Mouse (Mus musculus): Measurements from ENCODE around the gene Letm1.

The Letm1 gene

GRCm38 (mm10) chr5:33782345-33782998 lies at the start of gene Letm1:
Gene Letm1, minus strand, starts transcription at chr5:33782817.
- DNase-seq, result peak; percentile 93

DNA sequence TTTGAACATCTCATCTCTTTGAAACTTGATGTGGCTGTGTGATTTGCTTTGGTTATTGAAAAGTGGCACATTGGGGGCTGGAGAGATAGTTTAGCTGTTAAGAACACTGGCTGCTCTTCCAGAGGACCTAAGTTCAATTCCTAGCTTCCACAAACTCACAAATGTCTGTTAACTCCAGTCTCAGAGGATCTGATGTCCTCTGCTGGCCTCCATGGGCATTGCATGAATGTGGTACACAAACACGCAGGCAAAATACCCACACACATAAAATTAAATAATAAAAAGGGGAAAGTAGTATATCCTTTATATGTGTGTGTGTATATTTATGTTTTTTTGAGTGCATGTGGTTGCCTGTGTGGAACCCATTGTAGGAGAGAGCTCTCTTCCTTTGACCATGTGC lies 48.2 kb upstream of the Letm1 start:
- peak; percentile 5 for DNase-seq

DNA sequence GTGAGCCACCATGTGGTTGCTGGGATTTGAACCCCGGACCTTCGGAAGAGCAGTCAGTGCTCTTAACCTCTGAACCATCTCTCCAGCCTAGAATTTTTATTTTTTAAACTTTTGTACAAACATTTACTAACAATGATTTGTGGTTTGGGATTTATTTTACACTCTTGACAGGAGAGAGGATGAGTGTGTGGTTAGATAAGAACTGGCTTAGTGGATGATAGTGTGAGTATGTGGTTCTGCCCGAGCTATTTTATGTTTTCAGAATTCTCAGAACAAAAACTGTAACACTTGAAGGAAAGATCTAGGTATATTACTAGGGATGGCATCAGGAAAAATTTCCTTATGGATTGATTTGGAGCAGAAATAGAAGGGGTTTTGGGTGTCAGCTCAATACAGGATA lies 47.3 kb upstream of the Letm1 start:
- DNase-seq, result no peak

- no peak for DNase-seq
These were observed 45.5 kb upstream of the Letm1 start for GRCm38 (mm10) chr5:33828107-33828506.

DNA sequence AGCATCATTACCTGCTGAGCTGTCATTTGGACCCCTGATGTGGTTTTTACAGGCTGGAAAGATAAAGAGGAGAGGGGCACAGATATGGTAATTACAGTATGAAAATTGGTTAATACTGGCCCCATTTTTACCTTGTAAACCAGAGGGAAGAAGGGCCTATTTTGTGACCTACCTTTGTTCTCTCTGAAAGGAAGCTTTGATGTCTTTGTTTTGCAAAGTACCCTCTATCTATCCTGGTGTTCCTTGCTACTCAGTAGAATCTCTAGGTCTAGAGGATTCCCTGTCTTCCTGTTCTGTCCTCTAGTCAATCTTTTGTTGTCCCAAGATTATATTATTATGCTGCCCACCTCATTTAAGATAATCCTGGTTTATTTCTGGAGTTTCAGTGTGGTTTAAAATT lies 43.4 kb upstream of the Letm1 start:
- DNase-seq, result no peak

DNA sequence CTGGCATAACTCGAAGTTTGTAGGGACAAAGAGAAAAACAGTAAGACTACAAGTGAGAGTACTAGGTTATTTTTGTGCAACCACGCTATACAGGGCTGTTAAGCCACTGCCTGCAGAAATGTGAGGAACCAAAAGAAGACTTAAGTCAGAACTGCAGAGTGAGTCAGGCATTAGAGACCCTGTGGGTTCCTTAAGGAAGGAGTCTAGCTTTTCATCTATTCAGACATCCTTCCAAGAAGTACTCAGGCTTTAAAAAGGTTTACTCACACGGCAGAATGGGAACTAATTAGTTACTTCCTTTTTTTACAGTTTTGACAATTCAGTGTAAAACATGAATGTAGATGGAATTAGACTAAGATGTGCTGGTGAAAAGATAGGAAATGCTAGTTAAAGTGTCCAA lies 39.8 kb upstream of the Letm1 start:
- DNase-seq, result no peak

DNA sequence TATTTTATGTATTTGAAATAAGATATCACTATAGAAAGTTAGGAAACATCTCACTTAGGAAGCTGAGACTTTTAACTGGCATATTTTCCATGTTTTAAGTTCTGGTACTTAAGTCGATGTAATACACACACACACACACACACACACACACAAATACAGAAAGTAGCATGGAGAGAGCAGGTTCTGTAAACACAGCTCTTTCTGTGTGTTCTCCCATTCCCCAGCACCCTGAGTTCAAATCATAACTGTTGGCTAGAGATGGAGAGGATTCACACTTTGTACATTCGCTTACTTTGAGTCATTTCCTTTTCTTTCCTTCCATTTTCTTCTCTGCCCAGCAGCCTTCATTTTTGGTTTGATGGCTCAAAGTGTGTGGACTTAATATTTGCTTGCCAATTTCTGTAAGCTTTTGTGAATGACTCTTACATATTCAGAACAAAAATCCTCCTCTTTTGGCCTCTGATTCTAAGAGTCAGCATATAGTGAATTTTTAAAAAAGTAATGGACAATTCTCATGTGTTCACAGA lies 39.3 kb upstream of the Letm1 start:
- DNase-seq, result no peak

DNA sequence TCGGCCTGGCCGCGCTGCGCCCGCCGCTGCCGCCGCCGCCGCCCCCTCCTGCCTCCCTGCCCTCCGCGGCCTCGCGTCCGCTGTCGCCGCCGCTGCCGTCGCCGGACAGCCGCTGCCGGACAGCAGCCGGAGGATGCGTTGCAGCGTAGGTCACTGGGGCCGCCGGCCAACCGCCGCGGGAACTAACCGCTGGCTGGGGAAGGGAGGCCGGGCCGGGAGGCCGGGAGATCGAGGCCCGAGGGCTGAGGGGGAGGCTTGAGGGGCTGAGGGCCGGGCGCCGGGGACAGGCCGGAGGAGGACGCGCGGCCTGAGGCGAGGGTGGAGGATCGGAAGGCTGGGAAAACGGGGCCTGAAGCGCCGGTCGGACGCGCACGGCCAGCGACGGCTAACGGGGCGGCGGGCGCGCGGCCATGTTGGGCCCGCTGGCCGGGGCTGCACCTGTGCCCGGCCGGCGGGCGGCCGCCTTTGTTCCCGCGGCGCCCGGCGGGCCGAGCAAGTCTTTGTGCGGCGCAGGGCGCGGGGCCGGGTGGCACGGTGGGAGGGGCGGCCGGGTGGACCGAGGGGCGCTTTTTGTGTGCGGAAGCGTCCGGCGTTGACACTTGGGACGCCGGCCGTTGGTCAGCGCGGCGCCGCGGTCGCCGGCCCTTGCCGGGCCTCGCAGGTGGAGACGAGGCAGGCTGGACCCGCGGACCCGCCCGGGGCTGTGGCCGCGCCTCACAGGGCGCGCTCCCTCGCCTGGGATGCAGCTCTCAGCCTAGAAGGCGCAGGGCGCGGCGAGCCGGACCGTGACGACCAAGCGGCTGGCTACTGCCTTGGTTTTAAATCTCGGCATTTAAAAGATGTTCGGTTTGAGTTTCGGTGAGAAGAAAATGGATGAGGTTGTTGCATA lies 38.4 kb upstream of the Letm1 start:
- DNase-seq, result peak; percentile 63

DNA sequence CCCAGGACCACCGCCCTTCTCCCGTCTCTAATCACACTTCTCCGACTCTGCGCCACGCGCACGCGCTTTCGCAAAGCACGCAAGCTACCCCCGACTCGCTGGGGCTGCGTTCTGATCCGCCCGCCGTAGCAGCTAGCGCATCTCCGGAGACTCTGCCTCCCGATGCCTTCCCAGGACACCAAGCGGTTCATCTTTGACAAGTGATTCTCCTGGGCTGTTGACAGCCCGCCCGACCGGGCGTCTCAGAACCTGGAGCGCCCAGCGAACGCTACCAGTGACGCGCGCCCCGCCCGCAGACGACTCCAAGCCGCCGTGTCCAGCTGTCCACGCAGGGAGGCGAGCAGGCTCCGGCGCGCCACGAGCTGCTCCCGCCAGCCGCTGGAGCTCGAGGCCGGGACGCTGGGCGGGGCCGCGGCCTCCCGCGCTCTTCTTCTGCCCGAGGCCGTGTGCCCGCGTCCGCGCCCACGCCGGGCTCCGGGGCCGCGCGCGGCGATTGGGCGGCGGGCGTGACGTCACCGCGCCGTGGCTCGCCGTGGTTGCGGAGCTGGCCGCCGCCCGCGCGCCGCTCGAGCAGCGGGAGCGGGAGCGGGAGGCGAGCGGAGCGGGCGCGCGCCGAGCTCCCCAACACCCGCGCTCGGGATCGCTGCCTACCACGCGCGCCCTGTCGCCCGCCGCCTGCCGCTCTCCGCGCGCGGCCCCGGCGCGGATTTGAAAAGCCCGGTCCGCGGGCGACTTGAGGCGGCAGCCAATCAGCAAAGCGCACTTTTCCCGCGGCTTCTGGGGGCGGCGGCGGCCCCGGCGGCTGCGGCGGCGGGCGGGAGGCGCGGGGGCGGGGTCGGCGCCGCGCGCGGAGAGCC lies 37.5 kb upstream of the Letm1 start, which contains the start of gene Nsd2:
Gene Nsd2 (plus strand): TSS at position 850 of the 857 bp plus-strand sequence.
- peak; percentile 87 for DNase-seq

DNA sequence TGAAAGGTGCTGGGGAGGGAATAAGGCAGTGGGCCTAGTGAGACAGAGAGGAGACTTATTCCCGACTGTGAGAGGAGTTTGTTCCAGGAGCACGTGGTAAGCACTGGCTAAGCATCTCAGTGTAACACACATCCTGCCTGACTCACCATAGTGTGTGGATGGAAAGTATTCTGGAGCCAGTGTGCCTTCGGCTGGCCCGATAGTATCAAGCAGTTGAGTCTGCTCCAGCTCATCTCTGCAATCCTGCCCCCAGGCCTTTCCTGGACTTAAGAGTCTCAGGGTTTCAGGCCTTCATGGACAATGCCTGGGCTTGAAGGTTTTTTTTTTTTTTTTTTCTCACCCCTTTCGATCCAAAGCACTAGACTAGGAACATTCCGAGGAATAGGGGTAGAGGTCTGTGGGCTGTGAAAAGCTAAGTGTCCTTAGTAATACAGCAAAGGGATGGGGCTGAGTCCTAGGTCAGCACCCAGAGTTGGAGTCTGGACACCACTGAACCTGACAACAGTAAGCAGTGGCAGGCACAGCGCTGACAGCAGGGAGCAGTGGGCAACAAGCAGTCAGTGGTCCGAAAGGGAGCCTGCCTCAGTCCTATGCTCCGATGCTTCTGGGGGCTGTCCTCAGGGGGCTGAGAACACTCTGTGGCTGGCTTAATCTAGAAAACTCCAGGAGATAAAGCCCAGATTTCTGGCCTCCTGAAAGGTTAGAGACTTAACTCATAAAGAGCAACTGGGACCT lies 36.7 kb upstream of the Letm1 start:
- peak; percentile 7 for DNase-seq

GRCm38 (mm10) chr5:33818104-33818503 lies 35.5 kb upstream of the Letm1 start:
- no peak for DNase-seq

DNA sequence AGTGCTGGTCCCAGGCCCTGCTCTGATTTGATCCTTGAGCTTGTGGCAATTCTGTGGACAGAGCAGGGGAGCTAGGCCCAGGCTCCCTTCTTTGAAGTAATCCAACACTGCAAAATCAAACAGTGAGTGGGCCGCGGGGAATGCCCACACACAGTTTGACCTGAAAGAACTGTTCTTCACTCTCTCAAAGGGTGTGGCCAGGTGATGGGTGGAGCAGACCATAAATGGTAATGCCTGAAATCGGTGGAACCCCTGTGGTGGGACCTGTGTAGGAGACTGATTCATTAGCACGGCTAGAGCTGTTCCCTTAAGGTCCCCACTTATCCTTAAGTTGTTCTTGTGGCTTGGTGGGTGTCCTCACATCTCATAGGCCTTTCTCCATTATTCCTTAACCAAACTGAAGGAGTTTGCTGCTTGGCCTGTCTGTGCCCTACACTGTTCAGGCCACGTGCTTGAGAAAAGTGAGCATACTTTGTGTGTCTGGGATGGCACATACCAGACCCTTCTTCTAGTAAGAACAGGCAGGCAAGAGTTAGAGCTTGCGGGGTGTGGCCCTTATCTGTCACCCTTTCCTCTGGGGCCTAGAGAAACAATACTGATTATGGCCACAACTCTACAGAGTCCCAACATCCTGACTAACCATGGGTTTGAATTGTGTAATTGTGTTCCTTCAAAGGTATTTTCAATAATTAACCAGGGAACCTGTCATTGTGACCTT lies 33.5 kb upstream of the Letm1 start:
- DNase-seq, result no peak

DNA sequence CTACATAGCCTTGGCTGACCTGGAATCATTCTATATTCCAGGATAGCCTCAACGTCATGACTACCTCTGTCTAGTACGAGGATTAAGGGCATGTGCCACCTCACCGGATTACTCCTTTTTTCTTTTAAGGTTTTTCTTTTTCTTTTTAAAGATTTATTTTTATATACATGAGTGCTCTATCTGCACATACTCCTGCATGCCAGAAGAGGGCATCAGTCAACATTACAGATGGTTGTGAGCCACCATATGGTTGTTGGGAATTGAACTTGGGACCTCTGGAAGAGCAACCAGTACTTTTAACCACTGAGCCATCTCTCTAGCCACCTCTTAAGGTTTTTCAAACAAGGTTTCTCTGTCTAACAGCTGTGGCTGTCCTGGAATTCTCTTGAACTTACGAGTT lies 28.9 kb upstream of the Letm1 start:
- no peak for DNase-seq

GRCm38 (mm10) chr5:33803337-33803736 lies 20.7 kb upstream of the Letm1 start:
- no peak for DNase-seq

- DNase-seq, result no peak
These were observed 9.5 kb upstream of the Letm1 start for GRCm38 (mm10) chr5:33791912-33792643.

GRCm38 (mm10) chr5:33782999-33783390 lies 378 bp upstream of the Letm1 start:
- no peak for DNase-seq

GRCm38 (mm10) chr5:33781964-33782344 lies 663 bp downstream of the Letm1 start:
- no peak for DNase-seq

DNA sequence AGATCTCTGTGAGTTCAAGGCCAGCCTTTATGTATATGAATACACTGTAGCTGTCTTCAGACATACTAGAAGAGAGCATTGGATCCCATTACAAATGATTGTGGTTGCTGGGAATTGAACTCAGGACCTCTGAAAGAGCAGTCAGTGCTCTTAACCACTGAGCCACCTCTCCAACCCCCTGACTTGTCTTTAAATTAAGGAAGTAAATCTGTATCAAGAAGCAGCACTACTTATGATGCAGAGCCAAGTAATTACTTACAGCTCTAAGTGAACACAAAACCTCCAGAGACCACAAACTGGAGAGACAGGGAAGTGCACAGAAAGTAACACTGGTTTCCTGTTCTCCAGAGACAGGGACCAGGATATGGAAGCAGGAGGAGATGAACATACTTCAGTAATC lies 5.4 kb downstream of the Letm1 start:
- DNase-seq, result no peak

DNA sequence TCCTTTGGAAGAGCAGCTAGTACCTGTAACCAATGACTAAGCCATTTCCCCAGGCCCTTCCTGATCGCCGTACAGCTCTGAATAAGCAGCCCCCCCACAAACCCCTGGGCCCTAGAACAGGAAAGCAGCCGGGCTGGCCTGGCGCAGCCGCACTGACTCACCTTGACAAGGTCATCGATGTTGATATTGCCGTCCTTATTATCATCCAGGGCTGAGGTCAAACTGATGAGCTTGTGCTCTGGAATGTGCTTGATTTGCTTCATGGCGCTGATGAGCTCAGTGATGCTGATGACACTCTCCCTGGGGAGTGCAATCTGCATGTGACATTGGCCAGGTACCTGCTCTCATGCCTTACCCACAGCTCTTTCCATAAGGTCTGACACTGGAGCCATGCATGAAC lies 39.1 kb downstream of the Letm1 start:
- DNase-seq, result no peak

GRCm38 (mm10) chr5:33740548-33740947 lies 42.1 kb downstream of the Letm1 start:
- DNase-seq, result no peak

- no peak for DNase-seq
These were observed 44.3 kb downstream of the Letm1 start for GRCm38 (mm10) chr5:33738341-33738740.
